Mouse (Mus musculus) olfactory bulb, adult 2 months (tissue): Measurements from ENCODE around the gene 4930558K02Rik.

Experiments
- CTCF ChIP-seq: fragments of 200-500 bp; IDR thresholded peaks from 2 replicates; pipeline ENCODE4 v1.5.1; 2012; ENCODE audit warnings: low read depth, mild to moderate bottlenecking, low read length, moderate library complexity; ENCODE audit not compliant: insufficient read depth
- POLR2A ChIP-seq: fragments of 200-500 bp; IDR thresholded peaks from 2 replicates; pipeline ENCODE4 v1.6.1; 2012; ENCODE audit warnings: mild to moderate bottlenecking, low read depth, low read length, moderate library complexity; ENCODE audit not compliant: insufficient read depth

- TF ChIP-seq POLR2A (no peak), CTCF (no peak)
Observed at GRCm38 (mm10) chr1:161951009-161951779, 28.2 kb downstream of the 4930558K02Rik start.
